Mouse (Mus musculus): ENCODE measurements at regions not wholly inside any gene's neighbourhood (a gene's known extent, or its start where the extent isn't known, plus 50 kb on each side); places are given as distances from the start of the nearest gene placed in this dataset.

- no peak for DNase-seq (ENCODE audit: extremely low spot score in 1 of 2, low spot score in 2 of 2)
Measured at GRCm38 (mm10) chr19:28205691-28206090, 194.7 kb upstream of the Rfx3 start.

GRCm38 (mm10) chr19:28203719-28204118, 192.8 kb upstream of the Rfx3 start:
- intact Hi-C loops (cut with DNase I), result no loop called here
- no peak for DNase-seq (ENCODE audit: extremely low spot score in 1 of 2, low spot score in 2 of 2)

More at GRCm38 (mm10) chr19:28205691-28206090, 194.7 kb upstream of the Rfx3 start:
- intact Hi-C loops (cut with DNase I), result no loop called here

- no peak for DNase-seq (ENCODE audit: extremely low spot score in 1 of 2, low spot score in 2 of 2)
- intact Hi-C loops (cut with DNase I), result no loop called here
Measured at GRCm38 (mm10) chr19:28199385-28199784, 188.4 kb upstream of the Rfx3 start.

GRCm38 (mm10) chr19:28196881-28197280, 185.9 kb upstream of the Rfx3 start:
- no peak for DNase-seq (ENCODE audit: extremely low spot score in 1 of 2, low spot score in 2 of 2)
- intact Hi-C loops (cut with DNase I), result no loop called here

GRCm38 (mm10) chr19:28192248-28192647, 181.3 kb upstream of the Rfx3 start:
- intact Hi-C loops (cut with DNase I), result no loop called here
- DNase-seq (ENCODE audit: extremely low spot score in 1 of 2, low spot score in 2 of 2), result no peak

GRCm38 (mm10) chr19:28191428-28192116, 180.6 kb upstream of the Rfx3 start:
- intact Hi-C loops (cut with DNase I), result no loop called here
- DNase-seq (ENCODE audit: extremely low spot score in 1 of 2, low spot score in 2 of 2), result no peak

- DNase-seq (ENCODE audit: extremely low spot score in 1 of 2, low spot score in 2 of 2), result no peak
- intact Hi-C loops (cut with DNase I), result no loop called here
Measured at GRCm38 (mm10) chr19:28190250-28190649, 179.3 kb upstream of the Rfx3 start.

- no peak for DNase-seq (ENCODE audit: extremely low spot score in 1 of 2, low spot score in 2 of 2)
- intact Hi-C loops (cut with DNase I), result no loop called here
Measured at GRCm38 (mm10) chr19:28188363-28188762, 177.4 kb upstream of the Rfx3 start.

- intact Hi-C loops (cut with DNase I), result no loop called here
Measured at GRCm38 (mm10) chr19:28182411-28183182, 171.6 kb upstream of the Rfx3 start.

GRCm38 (mm10) chr19:28181171-28181570, 170.2 kb upstream of the Rfx3 start:
- DNase-seq (ENCODE audit: extremely low spot score in 1 of 2, low spot score in 2 of 2), result no peak
- intact Hi-C loops (cut with DNase I), result no loop called here

More at GRCm38 (mm10) chr19:28182411-28183182, 171.6 kb upstream of the Rfx3 start:
- DNase-seq (ENCODE audit: extremely low spot score in 1 of 2, low spot score in 2 of 2), result no peak

GRCm38 (mm10) chr19:28178114-28178513, 167.1 kb upstream of the Rfx3 start:
- intact Hi-C loops (cut with DNase I), result no loop called here
- no peak for DNase-seq (ENCODE audit: extremely low spot score in 1 of 2, low spot score in 2 of 2)

GRCm38 (mm10) chr19:28176821-28177220, 165.9 kb upstream of the Rfx3 start:
- intact Hi-C loops (cut with DNase I), result no loop called here

GRCm38 (mm10) chr19:28171836-28172534, 161.0 kb upstream of the Rfx3 start:
- intact Hi-C loops (cut with DNase I), result no loop called here
- DNase-seq (ENCODE audit: extremely low spot score in 1 of 2, low spot score in 2 of 2), result no peak

More at GRCm38 (mm10) chr19:28176821-28177220, 165.9 kb upstream of the Rfx3 start:
- no peak for DNase-seq (ENCODE audit: extremely low spot score in 1 of 2, low spot score in 2 of 2)

GRCm38 (mm10) chr19:28167451-28168165, 156.6 kb upstream of the Rfx3 start:
- DNase-seq (ENCODE audit: extremely low spot score in 1 of 2, low spot score in 2 of 2), result no peak
- intact Hi-C loops (cut with DNase I), result loop anchor here (10.0 kb wide), 4 partner anchors 457 to 723 kb away; no protein-coding TSS in a partner anchor

- DNase-seq (ENCODE audit: extremely low spot score in 1 of 2, low spot score in 2 of 2), result no peak
- intact Hi-C loops (cut with DNase I), result loop anchor here (10.0 kb wide), 4 partner anchors 458 to 722 kb away; no protein-coding TSS in a partner anchor
Measured at GRCm38 (mm10) chr19:28166626-28167025, 155.7 kb upstream of the Rfx3 start.

GRCm38 (mm10) chr19:28165901-28166361, 155.0 kb upstream of the Rfx3 start:
- intact Hi-C loops (cut with DNase I), result loop anchor here (10.0 kb wide), 4 partner anchors 459 to 721 kb away; no protein-coding TSS in a partner anchor
- peak; percentile 50 to 67 for DNase-seq (ENCODE audit: extremely low spot score in 1 of 2, low spot score in 2 of 2)

GRCm38 (mm10) chr19:28163195-28163594, 152.2 kb upstream of the Rfx3 start:
- intact Hi-C loops (cut with DNase I), result loop anchor here (10.0 kb wide), 4 partner anchors 462 to 718 kb away; no protein-coding TSS in a partner anchor
- DNase-seq (ENCODE audit: extremely low spot score in 1 of 2, low spot score in 2 of 2), result no peak

GRCm38 (mm10) chr19:28160582-28160981, 149.6 kb upstream of the Rfx3 start:
- no peak for DNase-seq (ENCODE audit: extremely low spot score in 1 of 2, low spot score in 2 of 2)
- intact Hi-C loops (cut with DNase I), result loop anchor here (10.0 kb wide), 4 partner anchors 464 to 716 kb away; no protein-coding TSS in a partner anchor
